Comparison of ENCODE assay signal across 31 mouse cellular contexts in genomic region chr1:67450831-67451230, GRCm38 (mm10).
"Had no signal": no experiment of that assay in that cellular context is flagged by ENCODE, and none has a peak within 500 bp of the region (broad histone marks: within the 10 kb centered on the region; RNA-seq: fewer than 3 reads in every experiment).

No protein-coding gene starts in this region.

- ATAC-seq: liver, embryonic 12.5 days; liver, postnatal 0 days; lung, postnatal 0 days; midbrain, embryonic 13.5 days; midbrain, embryonic 15.5 days; midbrain, embryonic 16.5 days had no signal

- H3K9me3 ChIP-seq: limb, embryonic 10.5 days; limb, embryonic 12.5 days; limb, embryonic 13.5 days; limb, embryonic 15.5 days; liver, embryonic 12.5 days; liver, embryonic 13.5 days; liver, embryonic 15.5 days; lung, embryonic 15.5 days; megakaryocyte, embryonic 14.5 days; midbrain, embryonic 10.5 days; midbrain, embryonic 12.5 days; midbrain, embryonic 13.5 days; midbrain, embryonic 15.5 days had no signal

- H3K4me3 ChIP-seq: limb, embryonic 10.5 days; limb, embryonic 12.5 days; limb, embryonic 13.5 days; limb, embryonic 15.5 days; liver, embryonic 12.5 days; liver, embryonic 13.5 days; liver, embryonic 15.5 days; lung, embryonic 15.5 days; megakaryocyte, embryonic 14.5 days; midbrain, embryonic 10.5 days; midbrain, embryonic 12.5 days; midbrain, embryonic 13.5 days; midbrain, embryonic 15.5 days; myocyte had no signal

- H3K36me3 ChIP-seq: limb, embryonic 10.5 days; limb, embryonic 12.5 days; limb, embryonic 13.5 days; limb, embryonic 15.5 days; liver, embryonic 12.5 days; liver, embryonic 13.5 days; liver, embryonic 15.5 days; lung, embryonic 15.5 days; midbrain, embryonic 10.5 days; midbrain, embryonic 12.5 days; midbrain, embryonic 13.5 days; midbrain, embryonic 15.5 days had no signal

- H3K4me1 ChIP-seq: limb, embryonic 10.5 days; limb, embryonic 12.5 days; limb, embryonic 13.5 days; limb, embryonic 15.5 days; liver, embryonic 12.5 days; liver, embryonic 13.5 days; liver, embryonic 15.5 days; lung, embryonic 15.5 days; megakaryocyte, embryonic 14.5 days; midbrain, embryonic 10.5 days; midbrain, embryonic 12.5 days; midbrain, embryonic 13.5 days; midbrain, embryonic 15.5 days had no signal

- H3K27me3 ChIP-seq: limb, embryonic 12.5 days; limb, embryonic 13.5 days; limb, embryonic 15.5 days; liver, embryonic 12.5 days; liver, embryonic 13.5 days; liver, embryonic 15.5 days; lung, embryonic 15.5 days; megakaryocyte, embryonic 14.5 days; midbrain, embryonic 12.5 days; midbrain, embryonic 13.5 days; midbrain, embryonic 15.5 days had no signal

- H3K4me2 ChIP-seq: limb, embryonic 12.5 days; limb, embryonic 13.5 days; limb, embryonic 15.5 days; liver, embryonic 11.5 days; liver, embryonic 12.5 days; liver, embryonic 13.5 days; liver, embryonic 15.5 days; lung, embryonic 14.5 days; lung, embryonic 15.5 days; midbrain, embryonic 11.5 days; midbrain, embryonic 12.5 days; midbrain, embryonic 13.5 days; midbrain, embryonic 15.5 days had no signal

- H3K27ac ChIP-seq: limb, embryonic 10.5 days; limb, embryonic 12.5 days; limb, embryonic 13.5 days; limb, embryonic 15.5 days; liver, embryonic 12.5 days; liver, embryonic 13.5 days; liver, embryonic 14.5 days; liver, embryonic 15.5 days; lung, embryonic 15.5 days; macrophage; midbrain, embryonic 10.5 days; midbrain, embryonic 12.5 days; midbrain, embryonic 13.5 days; midbrain, embryonic 15.5 days had no signal

- H3K9ac ChIP-seq: limb, embryonic 12.5 days; limb, embryonic 13.5 days; limb, embryonic 15.5 days; liver, embryonic 12.5 days; liver, embryonic 13.5 days; liver, embryonic 14.5 days; liver, embryonic 15.5 days; liver, postnatal 0 days; lung, embryonic 14.5 days; lung, embryonic 15.5 days; midbrain, embryonic 12.5 days; midbrain, embryonic 13.5 days; midbrain, embryonic 15.5 days had no signal

- DNase-seq: left cerebral cortex, postnatal 4 days; liver; liver, embryonic 13.5 days; liver, postnatal 0 days; lung, adult 18-20 months; lung, adult 2 months; lung, embryonic 14.5 days; lung, postnatal 10 days; lung, postnatal 14 days; lung, postnatal 36 days; lung, postnatal 4 days; midbrain, embryonic 14.5 days had no signal
